Mouse (Mus musculus) embryonic facial prominence, embryonic 11.5 days (tissue): ENCODE data around the gene Fbxw21. TPM values are rescaled to one million over a fixed set of nuclear protein-coding genes. Genes with fewer than 3 reads are reported as not detected.

Source experiments
- polyA plus RNA-seq: library from polyadenylated mRNA; unstranded; fragments of >200 nt; fragmentation: Nextera tagmentation; extraction: Ambion mirVana; gene quantifications from 2 replicates; pipeline ENCODE4 v1.2.1, GENCODE M21; 2014

Gene Fbxw21
- polyA plus RNA-seq, 1 experiment from 2014 or later = not detected

Other genes starting within 250 kb of the Fbxw21 start
- gene Tmem89, start 247.4 kb downstream of the Fbxw21 start, polyA plus RNA-seq = not detected in 2 replicates
- gene Uqcrc1, start 225.4 kb downstream of the Fbxw21 start, polyA plus RNA-seq = 412 and 422 TPM in 2 replicates
- 1.1 and 2.4 TPM in 2 replicates for gene Col7a1, start 208.5 kb downstream of the Fbxw21 start, polyA plus RNA-seq
- 0.25 TPM in 1 of 2 replicates, not detected in the other for gene Ucn2, start 176.0 kb downstream of the Fbxw21 start, polyA plus RNA-seq
- 7.8 TPM in 2 replicates for gene Pfkfb4, start 170.3 kb downstream of the Fbxw21 start, polyA plus RNA-seq
- 33.2 and 37.0 TPM in 2 replicates for gene Shisa5, start 123.5 kb downstream of the Fbxw21 start, polyA plus RNA-seq
- 4.5 and 7.8 TPM in 2 replicates for gene Trex1, start 102.3 kb downstream of the Fbxw21 start, polyA plus RNA-seq
- 26.3 and 27.2 TPM in 2 replicates for gene Atrip, start 87.9 kb downstream of the Fbxw21 start, polyA plus RNA-seq
- gene Ccdc51, start 79.5 kb downstream of the Fbxw21 start, polyA plus RNA-seq = 13.3 and 15.3 TPM in 2 replicates
- 880 and 898 TPM in 2 replicates for gene Tma7, start 79.5 kb downstream of the Fbxw21 start, polyA plus RNA-seq
- gene Plxnb1, start 66.7 kb downstream of the Fbxw21 start, polyA plus RNA-seq = 9.6 and 10.1 TPM in 2 replicates
- gene Fbxw13, start 33.9 kb upstream of the Fbxw21 start, polyA plus RNA-seq = not detected in 2 replicates
- not detected in 2 replicates for gene Fbxw20, start 72.7 kb upstream of the Fbxw21 start, polyA plus RNA-seq
- not detected in 2 replicates for gene Fbxw14, start 125.6 kb upstream of the Fbxw21 start, polyA plus RNA-seq
- not detected in 2 replicates for gene Fbxw28, start 177.6 kb upstream of the Fbxw21 start, polyA plus RNA-seq
- gene Fbxw22, start 242.3 kb upstream of the Fbxw21 start, polyA plus RNA-seq = not detected in 2 replicates